Mouse (Mus musculus) CH12.LX (cell line): Measurements from ENCODE around the gene Hexdc. TPM values are rescaled to one million over a fixed set of nuclear protein-coding genes. Genes with fewer than 3 reads are reported as not detected.
A peak's percentile ranks its signal among the peaks of the same experiment; 100 is the strongest.

ENCODE experiments used
- DNase-seq: peaks from one replicate; pipeline ENCODE4 v3.0.0-alpha.2; 2013; ENCODE audit errors: extremely low read depth
- H3K27ac ChIP-seq: 2 replicates; pipeline ENCODE4 v1.5.1; 2012; ENCODE audit warnings: low read depth, mild to moderate bottlenecking, control low read depth, moderate library complexity; ENCODE audit not compliant: insufficient read depth
- H3K27me3 ChIP-seq: replicated peaks from 2 replicates; pipeline ENCODE3; 2012; ENCODE audit warnings: inconsistent platforms
- H3K36me3 ChIP-seq, 2 experiments: replicated peaks in 1 of 2; 2 replicates each; pipeline versions ENCODE3 to v1.6.1; 2012; ENCODE audit warnings: inconsistent platforms in 1 of 2, low read length in 1 of 2, mild to moderate bottlenecking in 1 of 2, mixed read lengths in 1 of 2, moderate library complexity in 1 of 2; ENCODE audit not compliant: control insufficient read depth in 1 of 2, insufficient read depth in 1 of 2
- H3K4me1 ChIP-seq, 2 experiments: 2 replicates each; pipeline ENCODE4 v1.6.1; 2012; ENCODE audit warnings: inconsistent platforms in 1 of 2, moderate library complexity in 1 of 2; ENCODE audit not compliant: insufficient read depth in 2 of 2, control insufficient read depth in 1 of 2
- H3K4me2 ChIP-seq: 2 replicates; pipeline ENCODE4 v1.6.1; 2012; ENCODE audit warnings: low read depth, mild to moderate bottlenecking, control low read depth; ENCODE audit not compliant: poor library complexity, insufficient read depth, severe bottlenecking
- H3K4me3 ChIP-seq, 3 experiments: fragments of 150-350 bp in 1 of 3; sonication (generic) in 1 of 3; replicated peaks in 1 of 3; 2 replicates each; pipeline versions ENCODE3 to v1.5.1; 2011 to 2012; ENCODE audit warnings: low read depth in 2 of 3, low read length in 2 of 3, mild to moderate bottlenecking in 2 of 3, moderate library complexity in 2 of 3, control low read depth in 1 of 3, improper control_type of control experiment in 1 of 3, inconsistent platforms in 1 of 3, mixed read lengths in 1 of 3; ENCODE audit not compliant: poor library complexity in 1 of 3
- H3K79me2 ChIP-seq: replicated peaks from 2 replicates; pipeline ENCODE4 v1.6.1; 2012; ENCODE audit warnings: mild to moderate bottlenecking, moderate library complexity; ENCODE audit not compliant: control insufficient read depth, poor library complexity, insufficient read depth, severe bottlenecking; ENCODE audit errors: extremely low read depth
- H3K9ac ChIP-seq: 2 replicates; pipeline ENCODE4 v1.6.1; 2012; ENCODE audit warnings: low read depth, mild to moderate bottlenecking, control low read depth, moderate library complexity; ENCODE audit not compliant: insufficient read depth
- H3K9me3 ChIP-seq: replicated peaks from 2 replicates; pipeline ENCODE3; 2012; ENCODE audit warnings: low read length, inconsistent platforms, mixed read lengths
- BHLHE40 ChIP-seq: IDR thresholded peaks from 2 replicates; pipeline ENCODE4 v1.6.1; 2011; ENCODE audit warnings: mild to moderate bottlenecking, low read depth, low read length, improper control_type of control experiment
- CHD1 ChIP-seq: IDR thresholded peaks from 2 replicates; pipeline ENCODE4 v1.6.1; 2012; ENCODE audit warnings: low read depth, low read length, improper control_type of control experiment, inconsistent platforms
- CHD2 ChIP-seq: IDR thresholded peaks from 2 replicates; pipeline ENCODE4 v1.6.1; 2011; ENCODE audit warnings: low read length, improper control_type of control experiment
- CTCF ChIP-seq, 2 experiments: IDR thresholded peaks in 1 of 2; conservative IDR thresholded peaks in 1 of 2; 2 replicates each; pipeline ENCODE4 v1.5.1; 2011 to 2012; ENCODE audit warnings: low read depth in 2 of 2, low read length in 2 of 2, improper control_type of control experiment in 1 of 2, inconsistent platforms in 1 of 2, mild to moderate bottlenecking in 1 of 2, moderate library complexity in 1 of 2
- E2F4 ChIP-seq: IDR thresholded peaks from 2 replicates; pipeline ENCODE4 v1.6.1; 2011; ENCODE audit warnings: low read depth, low read length, improper control_type of control experiment; ENCODE audit not compliant: insufficient replicate concordance
- ELF1 ChIP-seq: IDR thresholded peaks from 2 replicates; pipeline ENCODE4 v1.6.1; 2014; ENCODE audit warnings: low read depth, mild to moderate bottlenecking, inconsistent platforms, low read length, improper control_type of control experiment
- EP300 ChIP-seq: IDR thresholded peaks from 2 replicates; pipeline ENCODE4 v1.6.1; 2011; ENCODE audit warnings: low read length, improper control_type of control experiment
- ETS1 ChIP-seq: conservative IDR thresholded peaks from 2 replicates; pipeline ENCODE4 v1.6.1; 2012; ENCODE audit warnings: low read depth, mild to moderate bottlenecking, inconsistent platforms, low read length, improper control_type of control experiment, moderate library complexity
- GABPA ChIP-seq: IDR thresholded peaks from 2 replicates; pipeline ENCODE4 v1.6.1; 2012; ENCODE audit warnings: low read depth, low read length, improper control_type of control experiment, inconsistent platforms; ENCODE audit not compliant: insufficient replicate concordance
- HCFC1 ChIP-seq: IDR thresholded peaks from 2 replicates; pipeline ENCODE4 v1.6.1; 2012; ENCODE audit warnings: low read depth, mild to moderate bottlenecking, inconsistent platforms, low read length, improper control_type of control experiment
- IRF4 ChIP-seq: IDR thresholded peaks from 2 replicates; pipeline ENCODE4 v1.6.1; 2014; ENCODE audit warnings: low read depth, mild to moderate bottlenecking, inconsistent platforms, low read length, improper control_type of control experiment
- MAX ChIP-seq: IDR thresholded peaks from 2 replicates; pipeline ENCODE4 v1.6.1; 2011; ENCODE audit warnings: low read length, improper control_type of control experiment
- MAZ ChIP-seq: IDR thresholded peaks from 2 replicates; pipeline ENCODE4 v1.6.1; 2012; ENCODE audit warnings: low read depth, mild to moderate bottlenecking, inconsistent platforms, low read length, improper control_type of control experiment, moderate library complexity
- MXI1 ChIP-seq: IDR thresholded peaks from 2 replicates; pipeline ENCODE4 v1.6.1; 2011; ENCODE audit warnings: mild to moderate bottlenecking, low read depth, low read length, improper control_type of control experiment
- MYC ChIP-seq: IDR thresholded peaks from 2 replicates; pipeline ENCODE4 v1.6.1; 2011; ENCODE audit warnings: low read depth, mild to moderate bottlenecking, improper control_type of control experiment, low read length
- NELFE ChIP-seq: IDR thresholded peaks from 2 replicates; pipeline ENCODE4 v1.6.1; 2011; ENCODE audit warnings: low read depth, low read length, improper control_type of control experiment
- NRF1 ChIP-seq: IDR thresholded peaks from 2 replicates; pipeline ENCODE4 v1.6.1; 2014; ENCODE audit warnings: low read depth, mild to moderate bottlenecking, inconsistent platforms, low read length, improper control_type of control experiment, moderate library complexity
- POLR2A ChIP-seq: IDR thresholded peaks from 2 replicates; pipeline ENCODE4 v1.6.1; 2011; ENCODE audit warnings: low read depth, mild to moderate bottlenecking, improper control_type of control experiment, low read length
- POLR2AphosphoS2 ChIP-seq: IDR thresholded peaks from 2 replicates; pipeline ENCODE4 v1.6.1; 2011; ENCODE audit warnings: low read depth, low read length, improper control_type of control experiment
- RAD21 ChIP-seq: IDR thresholded peaks from 2 replicates; pipeline ENCODE4 v1.6.1; 2011; ENCODE audit warnings: low read depth, mild to moderate bottlenecking, low read length, improper control_type of control experiment, moderate library complexity
- RCOR1 ChIP-seq: conservative IDR thresholded peaks from 2 replicates; pipeline ENCODE4 v1.6.1; 2012; ENCODE audit warnings: low read depth, mild to moderate bottlenecking, inconsistent platforms, low read length, improper control_type of control experiment
- SIN3A ChIP-seq: IDR thresholded peaks from 2 replicates; pipeline ENCODE4 v1.6.1; 2012; ENCODE audit warnings: low read length, improper control_type of control experiment, inconsistent platforms
- TBP ChIP-seq: conservative IDR thresholded peaks from 2 replicates; pipeline ENCODE4 v1.6.1; 2011; ENCODE audit warnings: low read depth, low read length, improper control_type of control experiment
- TCF12 ChIP-seq: IDR thresholded peaks from 2 replicates; pipeline ENCODE4 v1.6.1; 2014; ENCODE audit warnings: low read depth, mild to moderate bottlenecking, inconsistent platforms, low read length, improper control_type of control experiment
- UBTF ChIP-seq: IDR thresholded peaks from 2 replicates; pipeline ENCODE4 v1.6.1; 2012; ENCODE audit warnings: low read depth, mild to moderate bottlenecking, inconsistent platforms, low read length, improper control_type of control experiment, moderate library complexity
- USF1 ChIP-seq: IDR thresholded peaks from 2 replicates; pipeline ENCODE4 v1.6.1; 2014; ENCODE audit warnings: low read depth, mild to moderate bottlenecking, inconsistent platforms, low read length, improper control_type of control experiment
- USF2 ChIP-seq: conservative IDR thresholded peaks from 2 replicates; pipeline ENCODE4 v1.6.1; 2011; ENCODE audit warnings: low read depth, low read length, improper control_type of control experiment
- ZKSCAN1 ChIP-seq: IDR thresholded peaks from 2 replicates; pipeline ENCODE4 v1.6.1; 2012; ENCODE audit warnings: low read depth, inconsistent platforms, low read length, improper control_type of control experiment, borderline replicate concordance
- ZNF384 ChIP-seq: IDR thresholded peaks from 2 replicates; pipeline ENCODE4 v1.6.1; 2012; ENCODE audit warnings: low read depth, low read length, improper control_type of control experiment, inconsistent platforms
- dilution Hi-C: fragments of 300-500 bp; cut with MboI; formaldehyde crosslinking; loops from 2 replicates; pipeline ENCODE4 v1.14.3; 2020; ENCODE audit warnings: low sequenced_read_pairs; ENCODE audit not compliant: extremely low pct_unique_long_range_greater_than_20kb, extremely low pct_ligation_motif_present
- in situ Hi-C: fragments of 300-500 bp; cut with MboI; formaldehyde crosslinking; loops from 3 replicates; pipeline ENCODE4 v1.14.3; 2019; ENCODE audit warnings: low sequenced_read_pairs, low pct_ligation_motif_present, low pct_unique_long_range_greater_than_20kb, mixed read lengths
- polyA plus RNA-seq: library from polyadenylated mRNA; unstranded; fragments of >175 nt; gene quantifications from 2 replicates; pipeline ENCODE4 v1.2.1, GENCODE M21; 2012; ENCODE audit warnings: low read depth; ENCODE audit not compliant: insufficient read length
- total RNA-seq, 2 experiments: library from RNA; depleted of rRNA; stranded (reverse); fragments of 300-350 nt in 1 of 2; fragments of >200 nt in 1 of 2; gene quantifications; 2 replicates each; pipeline ENCODE4 v1.2.3; 2012 to 2014

The Hexdc gene
- total and polyA plus RNA-seq, 3 experiments: 8.8 to 11.6 (median 10.6) TPM

DNA sequence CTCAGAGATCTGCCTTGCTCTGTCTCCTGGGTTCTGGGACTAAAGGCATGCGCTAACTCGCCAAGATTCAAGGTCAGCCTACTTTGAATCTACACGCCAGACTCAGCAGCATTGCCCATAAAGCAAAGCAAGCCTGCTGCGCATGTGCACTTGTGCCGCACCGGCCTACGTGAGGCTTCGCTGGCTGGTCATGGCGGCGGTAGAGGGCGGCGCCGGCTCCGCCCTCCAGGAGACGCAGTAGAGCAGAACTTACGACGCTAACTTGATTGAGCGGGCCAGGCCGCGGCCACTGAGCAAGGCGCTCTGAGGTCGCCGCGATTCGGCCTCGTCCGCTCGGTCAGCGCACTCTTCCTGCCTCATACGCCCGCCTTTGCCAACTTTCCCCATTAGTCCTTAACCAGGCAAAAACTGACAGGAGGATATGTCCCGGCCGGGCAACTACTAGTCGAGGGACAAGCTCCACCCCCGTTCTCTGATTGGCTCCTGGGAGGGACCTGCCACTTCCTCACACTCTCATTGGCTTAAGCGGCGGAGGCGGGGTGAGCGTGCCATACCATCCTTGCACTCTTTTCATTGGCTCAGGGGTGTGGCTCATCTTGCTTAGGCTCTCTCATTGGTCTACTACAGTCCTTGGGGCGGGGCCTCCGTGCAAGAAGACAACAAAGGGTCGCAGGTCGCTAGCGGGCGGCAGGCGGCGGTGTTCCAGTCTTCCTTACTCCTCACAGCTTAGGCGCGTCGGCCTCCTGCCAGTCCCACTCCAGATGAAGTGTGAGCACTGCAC, 32.5 kb downstream of the Hexdc start, which contains the start of gene Narf (continued):
- peak; percentile 57 for TF ChIP-seq NELFE
- TF ChIP-seq ELF1: peak; percentile 70
- TF ChIP-seq SIN3A: peak; percentile 33
- peak; percentile 89 for TF ChIP-seq CHD2
- no peak for TF ChIP-seq E2F4
- peak; percentile 68 for TF ChIP-seq IRF4
- peak; percentile 73 for TF ChIP-seq HCFC1
- peak; percentile 82 for TF ChIP-seq POLR2A
- TF ChIP-seq NRF1: peak; percentile 96
- TF ChIP-seq BHLHE40: peak; percentile 55
- TF ChIP-seq EP300: no peak
- TF ChIP-seq TCF12: peak; percentile 83; the same call in 1 of the 2 replicates
- no peak; the same call in 1 of the 2 replicates for TF ChIP-seq RCOR1
- peak; percentile 89; the same call in 1 of the 2 replicates for TF ChIP-seq POLR2AphosphoS2
- TF ChIP-seq MYC: peak; percentile 83; the same call in 1 of the 2 replicates

DNA sequence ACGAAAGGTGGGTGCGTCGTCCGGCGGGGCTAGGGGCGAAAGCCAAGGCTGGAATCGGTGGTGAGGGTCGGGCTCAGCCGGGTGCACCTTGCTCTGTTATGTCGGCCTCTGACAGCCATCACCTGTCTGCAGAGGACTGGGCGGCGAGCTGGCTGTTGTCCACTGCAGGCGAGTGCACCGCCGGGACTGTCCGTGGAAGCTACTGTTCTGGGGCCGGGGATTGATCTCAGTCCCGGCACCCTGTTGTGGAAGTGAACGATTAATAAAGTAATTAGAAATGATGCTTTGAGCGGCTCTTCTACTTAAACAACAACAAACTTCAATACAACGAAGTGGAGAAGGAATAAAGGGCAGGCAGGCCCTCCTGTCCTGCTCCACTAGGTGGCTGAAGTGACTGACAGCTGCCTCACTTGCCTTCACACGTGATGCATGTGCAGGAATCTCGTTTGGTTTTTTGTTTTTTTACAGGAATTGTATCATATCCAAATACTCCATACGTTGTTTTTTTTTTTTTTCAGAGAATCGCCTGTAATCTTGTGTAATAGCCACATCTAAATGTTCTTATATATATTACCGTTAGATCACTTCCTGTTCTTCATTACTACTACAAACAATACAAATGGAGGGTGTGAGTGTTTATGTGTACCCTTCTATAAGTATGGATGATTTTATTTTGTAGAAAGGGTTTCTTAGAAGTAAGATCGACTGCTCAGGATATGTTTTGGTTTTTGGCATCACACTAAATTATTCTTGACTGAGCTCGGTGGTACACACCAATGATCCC, 33.3 kb downstream of the Hexdc start:
- Histone ChIP-seq H3K9me3 (no peaks in the 10 kb centered on the region), H3K4me1 (peaks cover 5 to 35% of the 10 kb centered on the region in 2 experiments), H3K79me2 (no peaks in the 10 kb centered on the region), H3K4me2 (peak overlapping the region; percentile 97), H3K27ac (peak overlapping the region; percentile 52), H3K4me3 (peak overlapping the region; percentile 71 to 94 (median 74)), H3K36me3 (peaks cover 6 to 36% of the 10 kb centered on the region in 2 experiments), H3K27me3 (no peaks in the 10 kb centered on the region), H3K9ac (peak overlapping the region; percentile 42)
- 0 out of 2 replicates have a peak, but pooled peaks have one; percentile 19 for TF ChIP-seq TCF12
- peak; percentile 13 for TF ChIP-seq RAD21
- no peak for TF ChIP-seq MAZ
- no peak for TF ChIP-seq UBTF
- peak; percentile 63 for TF ChIP-seq USF2
- TF ChIP-seq IRF4: no peak
- peak; percentile 90 for TF ChIP-seq MAX
- TF ChIP-seq NELFE: no peak
- peak; percentile 56; the same call in 1 of the 2 replicates for TF ChIP-seq ZNF384
- peak; percentile 49; the same call in 1 of the 2 replicates for TF ChIP-seq TBP
- TF ChIP-seq ZKSCAN1: no peak
- peak; percentile 69 for TF ChIP-seq USF1
- TF ChIP-seq GABPA: no peak
- no peak for TF ChIP-seq E2F4
- 0 out of 2 replicates have a peak, but pooled peaks have one; percentile 34 for TF ChIP-seq CHD1
- TF ChIP-seq ETS1: peak; percentile 48; the same call in 1 of the 2 replicates
- peak; percentile 95; the same call in 1 of the 2 replicates for TF ChIP-seq SIN3A
- peak; percentile 99 for TF ChIP-seq MXI1
- TF ChIP-seq NRF1: no peak
- TF ChIP-seq BHLHE40: peak; percentile 99
- peak; percentile 62; the same call in 1 of the 2 replicates for TF ChIP-seq MYC
- TF ChIP-seq CTCF (conservative IDR thresholded peaks at IDR 0.05 in 1 of 2, IDR thresholded peaks at IDR 0.05 in 1 of 2; ENCODE audit: low read depth in 2 of 2, low read length in 2 of 2): peak; percentile 7 to 61; a peak in 2 of 4 replicates
- no peak for TF ChIP-seq HCFC1
- dilution Hi-C loops (no loop called here), in situ Hi-C loops (no loop called here)
- peak; percentile 65 for DNase-seq
